8 mouse cellular contexts compared by ENCODE assay signal in the genomic region with DNA sequence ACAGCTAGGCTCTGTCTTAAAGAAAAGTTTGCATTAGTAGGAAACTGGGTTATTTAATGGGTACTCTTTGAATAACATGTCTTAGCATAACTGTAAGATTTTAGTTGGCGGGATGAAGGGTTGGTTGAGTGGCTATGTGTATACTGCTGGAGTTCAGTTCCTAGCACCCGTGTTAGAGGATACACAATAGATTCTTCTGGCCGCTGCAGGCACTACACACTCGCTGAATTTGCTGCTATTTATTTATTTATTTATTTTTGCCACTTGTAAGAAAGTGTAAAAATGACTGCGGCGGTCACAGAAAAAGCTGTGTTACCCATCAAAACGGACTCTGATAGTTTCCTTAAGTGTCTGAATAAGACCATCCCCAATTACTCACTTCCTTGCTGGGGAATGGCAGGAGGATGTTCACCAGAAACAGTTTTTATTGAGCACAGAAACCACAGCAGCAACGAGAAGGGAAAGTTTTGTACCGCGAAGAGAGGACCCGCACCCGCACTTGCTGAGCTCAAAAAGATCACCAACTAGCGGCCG. TPM values are rescaled to one million over a fixed set of nuclear protein-coding genes. Genes with fewer than 3 reads are reported as not detected.
DNase-seq lines count a peak whose midpoint lies in the region; ATAC-seq and TF ChIP-seq lines count a peak whose summit lies in the region.

No protein-coding gene starts in this region.

- H3K4me3 ChIP-seq in heart, embryonic 14.5 days (ENCODE audit: control insufficient read depth in 1 of 2, insufficient read depth in 1 of 2, low read depth in 1 of 2, low read length in 2 of 2) = peak overlapping the region; percentile 59 to 89
- peak overlapping the region; percentile 83 to 93 for H3K4me3 ChIP-seq in MEL (ENCODE audit: control insufficient read depth in 1 of 2, insufficient read depth in 1 of 2, low read depth in 2 of 2, low read length in 2 of 2)
- peak overlapping the region; percentile 84 for H3K4me3 ChIP-seq in forebrain, embryonic 16.5 days (replicated peaks; ENCODE audit: low read length)
- H3K4me3 ChIP-seq in liver, embryonic 12.5 days = peak overlapping the region; percentile 82
- H3K4me3 ChIP-seq in stomach, embryonic 16.5 days (replicated peaks; ENCODE audit: low read length) = peak overlapping the region; percentile 88

- peak overlapping the region; percentile 66 for H3K4me2 ChIP-seq in heart, embryonic 14.5 days (ENCODE audit: low read length)
- H3K4me2 ChIP-seq in forebrain, embryonic 16.5 days (ENCODE audit: low read length) = peak overlapping the region; percentile 72
- peak overlapping the region; percentile 71 for H3K4me2 ChIP-seq in liver, embryonic 12.5 days
- H3K4me2 ChIP-seq in stomach, embryonic 16.5 days (ENCODE audit: low read depth, low read length) = peak overlapping the region; percentile 67

- no peak for TF ChIP-seq CTCF in MEL (IDR thresholded peaks at IDR 0.05 in 2 of 3, conservative IDR thresholded peaks at IDR 0.05 in 1 of 3; ENCODE audit: control insufficient read depth in 1 of 3, insufficient read depth in 1 of 3, low read depth in 2 of 3, low read length in 3 of 3, poor library complexity in 1 of 3, severe bottlenecking in 1 of 3)

- H3K9me3 ChIP-seq in heart, embryonic 14.5 days (ENCODE audit: control insufficient read depth, low read length) = no peaks in the 10 kb centered on the region
- no peaks in the 10 kb centered on the region for H3K9me3 ChIP-seq in MEL (replicated peaks; ENCODE audit: insufficient read depth, low read length)
- no peaks in the 10 kb centered on the region for H3K9me3 ChIP-seq in forebrain, embryonic 16.5 days (ENCODE audit: control insufficient read depth, low read length)
- H3K9me3 ChIP-seq in liver, embryonic 12.5 days (replicated peaks) = no peaks in the 10 kb centered on the region
- no peaks in the 10 kb centered on the region for H3K9me3 ChIP-seq in stomach, embryonic 16.5 days (replicated peaks; ENCODE audit: control insufficient read depth, low read length)

- no peak for DNase-seq in heart, postnatal 14 days
- DNase-seq in MEL (ENCODE audit: low read depth, low spot score) = no peak
- DNase-seq in cerebellum, adult 11-12 months = no peak
- no peak for DNase-seq in right cerebral cortex, postnatal 10 days (ENCODE audit: low spot score in 2 of 2)

- H3K4me1 ChIP-seq in heart, embryonic 14.5 days (ENCODE audit: control insufficient read depth in 2 of 2, insufficient read depth in 2 of 2, low read length in 2 of 2) = peaks cover 0 to 12% of the 10 kb centered on the region in 2 experiments; a peak in 2 of 4 replicates
- H3K4me1 ChIP-seq in MEL (ENCODE audit: control insufficient read depth in 1 of 2, insufficient read depth in 2 of 2, low read length in 2 of 2) = peaks cover 0 to 3% of the 10 kb centered on the region in 2 experiments; a peak in 2 of 4 replicates
- H3K4me1 ChIP-seq in forebrain, embryonic 16.5 days (replicated peaks; ENCODE audit: control insufficient read depth, insufficient read depth, low read length) = peaks cover 11% of the 10 kb centered on the region
- peaks cover 25% of the 10 kb centered on the region for H3K4me1 ChIP-seq in liver, embryonic 12.5 days
- peaks cover 6% of the 10 kb centered on the region for H3K4me1 ChIP-seq in stomach, embryonic 16.5 days (ENCODE audit: control insufficient read depth, insufficient read depth, low read length)

- TF ChIP-seq POLR2A in MEL (IDR thresholded peaks at IDR 0.05; ENCODE audit: control insufficient read depth in 1 of 2, insufficient read depth in 1 of 2, low read depth in 1 of 2, low read length in 2 of 2, poor library complexity in 1 of 2) = no peak

- peak overlapping the region; percentile 87 to 92 for H3K27ac ChIP-seq in heart, embryonic 14.5 days (replicated peaks in 1 of 2; ENCODE audit: control insufficient read depth in 1 of 2, insufficient read depth in 1 of 2, low read depth in 2 of 2, low read length in 2 of 2)
- H3K27ac ChIP-seq in MEL (ENCODE audit: control insufficient read depth, low read depth, low read length) = peak overlapping the region; percentile 88
- peak overlapping the region; percentile 80 for H3K27ac ChIP-seq in forebrain, embryonic 16.5 days (ENCODE audit: low read length)
- peak overlapping the region; percentile 80 for H3K27ac ChIP-seq in liver, embryonic 12.5 days
- peak overlapping the region; percentile 96 for H3K27ac ChIP-seq in stomach, embryonic 16.5 days (ENCODE audit: low read length)

- no peak for TF ChIP-seq RAD21 in MEL (IDR thresholded peaks at IDR 0.05; ENCODE audit: low read depth, low read length)

- ATAC-seq in heart, embryonic 14.5 days (ENCODE audit: insufficient number of reproducible peaks, insufficient read depth, low FRiP score, low read depth) = no peak
- ATAC-seq in forebrain, embryonic 16.5 days = no peak
- ATAC-seq in liver, embryonic 12.5 days = no peak; the same call in 1 of the 2 replicates
- peak; percentile 17; the same call in 1 of the 2 replicates for ATAC-seq in stomach, embryonic 16.5 days (ENCODE audit: insufficient read depth, low FRiP score)

- H3K36me3 ChIP-seq in heart, embryonic 14.5 days (ENCODE audit: control insufficient read depth, insufficient read depth, low read length) = peaks cover 13% of the 10 kb centered on the region
- H3K36me3 ChIP-seq in MEL (ENCODE audit: control insufficient read depth in 1 of 2, insufficient read depth in 2 of 2, low read length in 2 of 2) = peaks cover 2 to 6% of the 10 kb centered on the region in 2 experiments; a peak in 3 of 4 replicates
- peaks cover 3% of the 10 kb centered on the region; the same call in 1 of the 2 replicates for H3K36me3 ChIP-seq in forebrain, embryonic 16.5 days (ENCODE audit: control insufficient read depth, insufficient read depth)
- peaks cover 14% of the 10 kb centered on the region for H3K36me3 ChIP-seq in liver, embryonic 12.5 days
- peaks cover 5% of the 10 kb centered on the region; the same call in 1 of the 2 replicates for H3K36me3 ChIP-seq in stomach, embryonic 16.5 days (ENCODE audit: control insufficient read depth, insufficient read depth, low read length)

- no peaks in the 10 kb centered on the region for H3K27me3 ChIP-seq in heart, embryonic 14.5 days (ENCODE audit: control insufficient read depth, insufficient read depth, low read length)
- H3K27me3 ChIP-seq in MEL (ENCODE audit: control insufficient read depth in 1 of 2, insufficient read depth in 2 of 2, low read length in 2 of 2) = no peaks in the 10 kb centered on the region
- H3K27me3 ChIP-seq in forebrain, embryonic 16.5 days (replicated peaks; ENCODE audit: control insufficient read depth, insufficient read depth, low read length) = no peaks in the 10 kb centered on the region
- H3K27me3 ChIP-seq in liver, embryonic 12.5 days (replicated peaks) = no peaks in the 10 kb centered on the region
- no peaks in the 10 kb centered on the region for H3K27me3 ChIP-seq in stomach, embryonic 16.5 days (ENCODE audit: control insufficient read depth, insufficient read depth, low read length)

- no peak for TF ChIP-seq EP300 in MEL (IDR thresholded peaks at IDR 0.05; ENCODE audit: low read depth in 1 of 2, low read length in 2 of 2)

- 2% methylated on average over 14 of the region's 14 CpGs for WGBS in heart, embryonic 14.5 days
- WGBS in forebrain, embryonic 16.5 days = 1% methylated on average over 14 of the region's 14 CpGs
- WGBS in liver, embryonic 12.5 days (ENCODE audit: insufficient replicate concordance) = 2% methylated on average over 14 of the region's 14 CpGs
- under 1% methylated on average over 14 of the region's 14 CpGs for WGBS in stomach, embryonic 16.5 days

- H3K9ac ChIP-seq in heart, embryonic 14.5 days (ENCODE audit: low read length) = peak overlapping the region; percentile 86
- H3K9ac ChIP-seq in MEL (ENCODE audit: control insufficient read depth, low read depth, low read length, poor library complexity, severe bottlenecking) = peak overlapping the region; percentile 73
- peak overlapping the region; percentile 55 for H3K9ac ChIP-seq in forebrain, embryonic 16.5 days (replicated peaks; ENCODE audit: low read depth, low read length)
- peak overlapping the region; percentile 84 for H3K9ac ChIP-seq in liver, embryonic 12.5 days
- peak overlapping the region; percentile 74 for H3K9ac ChIP-seq in stomach, embryonic 16.5 days (ENCODE audit: low read length)

- intact Hi-C loops in heart, postnatal 14 days (cut with DNase I) = no loop called here

- H3K79me2 ChIP-seq in MEL (ENCODE audit: control insufficient read depth, insufficient read depth, low read length, poor library complexity) = peaks cover 13% of the 10 kb centered on the region

RNA-seq across cellular contexts. Expression of gene Sec23b, which starts 0.7 kb away (rescaled TPM):
- 39.5 and 39.8 TPM in 2 replicates for polyA plus RNA-seq in heart, embryonic 14.5 days (2014; fragmentation: Nextera tagmentation; extraction: Ambion mirVana)
- total RNA-seq in heart, postnatal 14 days (2021) = 10 to 100 TPM; 22.5 to 25.1 TPM
- 76.8 and 89.8 TPM in 2 replicates for total RNA-seq in MEL (2012; rRNA removed)
- 10 to 100 TPM in 1 of 2 experiments, not detected in 1; 78.7 TPM for polyA plus RNA-seq in MEL (2012; ENCODE audit: insufficient read depth in 1 of 2, insufficient read length in 2 of 2, low read depth in 1 of 2, low replicate concordance in 2 of 2, missing spikeins in 1 of 2)
- 66.5 and 67.5 TPM in 2 replicates for polyA plus RNA-seq in forebrain, embryonic 16.5 days (2015; fragmentation: Nextera tagmentation; extraction: Ambion mirVana)
- 69.0 and 73.1 TPM in 2 replicates for polyA plus RNA-seq in liver, embryonic 12.5 days (2016; fragmentation: Nextera tagmentation; extraction: Ambion mirVana)
- polyA plus RNA-seq in stomach, embryonic 16.5 days (2015; fragmentation: Nextera tagmentation; extraction: Ambion mirVana) = 113 and 121 TPM in 2 replicates

RNA-seq across cellular contexts. Expression of gene Rbbp9, which starts 4.7 kb away (rescaled TPM):
- polyA plus RNA-seq in heart, embryonic 14.5 days (2014; fragmentation: Nextera tagmentation; extraction: Ambion mirVana) = 46.6 and 48.7 TPM in 2 replicates
- 10 to 100 TPM; 11.8 to 12.8 TPM for total RNA-seq in heart, postnatal 14 days (2021)
- total RNA-seq in MEL (2012; rRNA removed) = 0.07 and 0.08 TPM in 2 replicates
- under 1 TPM in 1 of 2 experiments, not detected in 1; 0.15 TPM for polyA plus RNA-seq in MEL (2012; ENCODE audit: insufficient read depth in 1 of 2, insufficient read length in 2 of 2, low read depth in 1 of 2, low replicate concordance in 2 of 2, missing spikeins in 1 of 2)
- polyA plus RNA-seq in forebrain, embryonic 16.5 days (2015; fragmentation: Nextera tagmentation; extraction: Ambion mirVana) = 59.1 and 65.9 TPM in 2 replicates
- 15.3 and 15.6 TPM in 2 replicates for polyA plus RNA-seq in liver, embryonic 12.5 days (2016; fragmentation: Nextera tagmentation; extraction: Ambion mirVana)
- polyA plus RNA-seq in stomach, embryonic 16.5 days (2015; fragmentation: Nextera tagmentation; extraction: Ambion mirVana) = 62.2 and 63.1 TPM in 2 replicates

RNA-seq across cellular contexts. Expression of gene Polr3f, which starts 27.8 kb away (rescaled TPM):
- polyA plus RNA-seq in heart, embryonic 14.5 days (2014; fragmentation: Nextera tagmentation; extraction: Ambion mirVana) = 20.1 and 20.8 TPM in 2 replicates
- 10 to 100 TPM; 12.5 to 14.1 TPM for total RNA-seq in heart, postnatal 14 days (2021)
- total RNA-seq in MEL (2012; rRNA removed) = 23.6 and 27.3 TPM in 2 replicates
- 10 to 100 TPM in 1 of 2 experiments, not detected in 1; 17.9 TPM for polyA plus RNA-seq in MEL (2012; ENCODE audit: insufficient read depth in 1 of 2, insufficient read length in 2 of 2, low read depth in 1 of 2, low replicate concordance in 2 of 2, missing spikeins in 1 of 2)
- polyA plus RNA-seq in forebrain, embryonic 16.5 days (2015; fragmentation: Nextera tagmentation; extraction: Ambion mirVana) = 31.7 and 34.0 TPM in 2 replicates
- 15.0 and 15.3 TPM in 2 replicates for polyA plus RNA-seq in liver, embryonic 12.5 days (2016; fragmentation: Nextera tagmentation; extraction: Ambion mirVana)
- 21.5 and 22.5 TPM in 2 replicates for polyA plus RNA-seq in stomach, embryonic 16.5 days (2015; fragmentation: Nextera tagmentation; extraction: Ambion mirVana)

RNA-seq across cellular contexts. Expression of gene Dzank1, which starts 28.1 kb away (rescaled TPM):
- polyA plus RNA-seq in heart, embryonic 14.5 days (2014; fragmentation: Nextera tagmentation; extraction: Ambion mirVana) = 1.1 and 1.7 TPM in 2 replicates
- total RNA-seq in heart, postnatal 14 days (2021) = 1 to 10 TPM; 1.2 TPM
- 0.03 and 0.08 TPM in 2 replicates for total RNA-seq in MEL (2012; rRNA removed)
- polyA plus RNA-seq in MEL (2012; ENCODE audit: insufficient read depth in 1 of 2, insufficient read length in 2 of 2, low read depth in 1 of 2, low replicate concordance in 2 of 2, missing spikeins in 1 of 2) = under 1 TPM in 1 of 2 experiments, not detected in 1; 0.35 TPM
- 7.0 and 8.4 TPM in 2 replicates for polyA plus RNA-seq in forebrain, embryonic 16.5 days (2015; fragmentation: Nextera tagmentation; extraction: Ambion mirVana)
- 0.02 and 0.21 TPM in 2 replicates for polyA plus RNA-seq in liver, embryonic 12.5 days (2016; fragmentation: Nextera tagmentation; extraction: Ambion mirVana)
- polyA plus RNA-seq in stomach, embryonic 16.5 days (2015; fragmentation: Nextera tagmentation; extraction: Ambion mirVana) = 0.92 and 1.4 TPM in 2 replicates

RNA-seq across cellular contexts. Expression of gene Smim26, which starts 38.5 kb away (rescaled TPM):
- polyA plus RNA-seq in heart, embryonic 14.5 days (2014; fragmentation: Nextera tagmentation; extraction: Ambion mirVana) = 58.7 and 68.3 TPM in 2 replicates
- 10 to 100 TPM; 67.6 to 74.6 TPM for total RNA-seq in heart, postnatal 14 days (2021)
- total RNA-seq in MEL (2012; rRNA removed) = 24.6 and 28.6 TPM in 2 replicates
- 10 to 100 TPM in 1 of 2 experiments, not detected in 1; 16.4 TPM for polyA plus RNA-seq in MEL (2012; ENCODE audit: insufficient read depth in 1 of 2, insufficient read length in 2 of 2, low read depth in 1 of 2, low replicate concordance in 2 of 2, missing spikeins in 1 of 2)
- 50.9 and 53.7 TPM in 2 replicates for polyA plus RNA-seq in forebrain, embryonic 16.5 days (2015; fragmentation: Nextera tagmentation; extraction: Ambion mirVana)
- polyA plus RNA-seq in liver, embryonic 12.5 days (2016; fragmentation: Nextera tagmentation; extraction: Ambion mirVana) = 29.6 TPM in 2 replicates
- 29.3 and 39.0 TPM in 2 replicates for polyA plus RNA-seq in stomach, embryonic 16.5 days (2015; fragmentation: Nextera tagmentation; extraction: Ambion mirVana)

Comparison
In these comparisons a context has a peak if more than half of its experiments do, and no peak if none do; other contexts are left out.
1. RNA of gene Rbbp9, which starts 4.7 kb away (polyA plus RNA-seq): 62.2 to 63.1 TPM in stomach, embryonic 16.5 days, 59.1 to 65.9 TPM in forebrain, embryonic 16.5 days, 46.6 to 48.7 TPM in heart, embryonic 14.5 days and 15.3 to 15.6 TPM in liver, embryonic 12.5 days; 0.15 TPM in MEL; every median in the first group is over 10 times any median in the second.
2. Peak in every context shown above with its lines, with median percentiles within 50 percentile points of each other: H3K27ac ChIP-seq, H3K4me2 ChIP-seq, H3K4me3 ChIP-seq and H3K9ac ChIP-seq.